Mouse (Mus musculus) adrenal gland, adult 18-20 months (tissue): ENCODE measurements around the gene Rtbdn. TPM values are rescaled to one million over a fixed set of nuclear protein-coding genes. Genes with fewer than 3 reads are reported as not detected.
A peak's percentile ranks its signal among the peaks of the same experiment; 100 is the strongest.

Experiments
- DNase-seq, 2 experiments: peaks; one replicate each; pipeline ENCODE4 v3.0.0; 2021 to 2022; ENCODE audit warnings: low spot score in 2 of 2
- microRNA-seq, 2 experiments: library from miRNA; unstranded; fragments of <30 nt; microRNA quantifications; one replicate each; pipeline ENCODE4 v1.2.0; 2021; ENCODE audit warnings: borderline number of aligned reads in 2 of 2
- total RNA-seq, 2 experiments: library from RNA; stranded (reverse); gene quantifications; 1 replicate in 1 of 2; 2 replicates in 1 of 2; pipeline ENCODE4 v1.2.3; 2021

Gene Rtbdn
- total RNA-seq, 2 experiments from 2014 or later, result 0.16 TPM; not detected in 1

DNA sequence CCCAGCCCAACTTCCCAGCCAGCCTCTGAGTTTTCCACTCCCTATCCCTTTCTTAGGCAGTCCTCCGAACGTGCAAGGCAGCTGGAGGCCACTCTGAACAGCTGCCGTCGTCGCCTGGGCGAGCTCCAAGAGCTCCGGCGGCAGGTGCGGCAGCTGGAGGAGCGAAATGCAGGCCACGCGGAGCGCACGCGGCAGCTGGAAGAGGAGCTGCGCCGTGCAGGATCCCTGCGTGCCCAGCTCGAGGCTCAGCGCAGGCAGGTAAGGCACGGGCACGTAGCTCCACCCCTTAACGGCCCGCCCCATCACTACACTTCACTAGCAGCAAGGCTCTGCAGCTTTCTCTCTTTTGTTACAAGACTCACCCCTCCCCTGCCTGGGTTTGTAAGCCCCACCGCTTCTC is 48.9 kb downstream of the Rtbdn start:
- no peak for DNase-seq

DNA sequence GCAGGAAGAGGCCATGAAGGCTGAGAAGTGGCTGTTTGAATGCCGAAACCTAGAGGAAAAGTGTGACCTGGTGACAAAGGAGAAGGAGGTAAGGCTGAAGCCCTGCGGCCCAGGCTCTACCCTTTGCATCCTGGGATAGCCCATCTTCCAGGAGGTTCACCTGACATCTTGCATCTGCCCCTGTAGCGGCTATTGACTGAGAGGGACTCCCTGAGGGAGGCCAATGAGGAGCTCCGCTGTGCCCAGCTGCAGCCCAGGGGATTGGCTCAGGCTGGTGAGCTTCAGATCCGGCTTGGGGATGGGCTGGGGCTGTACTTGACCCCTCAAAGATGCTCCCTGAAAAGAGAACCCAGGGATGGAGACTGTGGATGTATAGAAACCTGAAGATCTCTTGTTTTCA is 50.2 kb downstream of the Rtbdn start:
- DNase-seq, result no peak

DNA sequence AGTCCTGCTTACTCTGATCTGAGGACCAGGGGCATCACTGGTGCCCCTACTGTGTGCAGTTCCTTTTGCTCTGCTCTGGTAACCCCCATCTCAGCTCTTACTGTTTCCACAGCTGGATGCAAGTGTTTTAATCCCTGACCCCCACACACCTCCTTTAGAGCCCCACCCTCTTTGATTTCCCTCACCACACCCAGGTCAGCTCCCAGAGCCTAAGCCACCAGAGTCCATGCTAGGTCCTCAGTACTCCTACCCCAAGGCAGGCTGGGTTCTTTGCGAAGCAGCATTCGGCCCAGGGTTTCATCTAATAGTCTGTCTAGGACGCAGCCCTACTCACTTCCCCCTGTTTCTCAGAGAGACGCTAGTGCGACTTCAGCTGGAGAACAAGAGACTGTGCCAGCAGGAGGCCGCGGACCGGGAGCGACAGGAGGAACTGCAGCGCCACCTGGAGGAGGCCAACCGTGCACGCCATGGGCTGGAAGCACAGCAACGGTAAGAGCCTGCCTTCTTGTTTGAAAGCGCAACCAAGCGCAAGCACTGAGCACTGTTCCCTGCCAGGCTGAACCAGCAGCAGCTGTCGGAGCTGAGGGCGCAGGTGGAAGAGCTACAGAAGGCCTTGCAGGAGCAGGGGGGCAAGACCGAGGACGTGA is 51.0 kb downstream of the Rtbdn start:
- DNase-seq, result peak; percentile 90 to 93

Small RNAs within 50 kb of the gene (microRNA-seq; reads per million reads assigned to microRNA genes)
- 0 to 0.61 reads per million in 2 experiments for gene Gm24197

Other genes with a start within 250 kb of the Rtbdn start
- gene Lyl1, start 245.5 kb upstream of the Rtbdn start, total RNA-seq, result 1 to 10 TPM; 2.7 to 2.8 TPM
- gene G430095P16Rik, start 224.0 kb upstream of the Rtbdn start, total RNA-seq, result under 1 TPM; 0.45 to 0.76 TPM
- 100 to 1,000 TPM in 1 of 2 experiments, 10 to 100 TPM in 1; 92.2 to 127 TPM for gene Nfix, start 146.6 kb upstream of the Rtbdn start, total RNA-seq
- gene Dand5, start 124.2 kb upstream of the Rtbdn start, total RNA-seq, result 10 to 100 TPM; 10.6 to 10.8 TPM
- 10 to 100 TPM; 62.0 to 71.1 TPM for gene Gadd45gip1, start 115.5 kb upstream of the Rtbdn start, total RNA-seq
- 100 to 1,000 TPM; 109 to 113 TPM for gene Rad23a, start 106.3 kb upstream of the Rtbdn start, total RNA-seq
- gene Calr, start 100.1 kb upstream of the Rtbdn start, total RNA-seq, result 100 to 1,000 TPM; 606 to 686 TPM
- gene Farsa, start 90.0 kb upstream of the Rtbdn start, total RNA-seq, result 10 to 100 TPM; 58.8 to 69.6 TPM
- gene Syce2, start 74.9 kb upstream of the Rtbdn start, total RNA-seq, result 1 to 10 TPM; 6.9 to 9.4 TPM
- gene Gcdh, start 53.1 kb upstream of the Rtbdn start, total RNA-seq, result 10 to 100 TPM; 52.4 to 56.5 TPM
- gene Klf1, start 45.1 kb upstream of the Rtbdn start, total RNA-seq, result not detected
- 10 to 100 TPM; 11.2 to 12.5 TPM for gene Dnase2a, start 38.4 kb upstream of the Rtbdn start, total RNA-seq
- 1 to 10 TPM; 2.1 to 3.1 TPM for gene Mast1, start 9.6 kb upstream of the Rtbdn start, total RNA-seq
- 1 to 10 TPM; 1.9 TPM for gene Gm49661, start 22.4 kb downstream of the Rtbdn start, total RNA-seq
- gene Prdx2, start 22.6 kb downstream of the Rtbdn start, total RNA-seq, result 100 to 1,000 TPM; 740 to 761 TPM
- gene Rnaseh2a, start 22.8 kb downstream of the Rtbdn start, total RNA-seq, result 100 to 1,000 TPM in 1 of 2 experiments, 10 to 100 TPM in 1; 80.9 to 131 TPM
- 10 to 100 TPM; 27.1 to 28.5 TPM for gene Junb, start 31.7 kb downstream of the Rtbdn start, total RNA-seq
- 1 to 10 TPM; 6.3 to 7.2 TPM for gene Hook2, start 43.6 kb downstream of the Rtbdn start, total RNA-seq
- gene Best2, start 67.5 kb downstream of the Rtbdn start, total RNA-seq, result not detected
- gene Asna1, start 78.3 kb downstream of the Rtbdn start, total RNA-seq, result 100 to 1,000 TPM in 1 of 2 experiments, 10 to 100 TPM in 1; 89.2 to 100 TPM
- gene Trir, start 79.8 kb downstream of the Rtbdn start, total RNA-seq, result 100 to 1,000 TPM; 162 to 192 TPM
- 10 to 100 TPM; 67.8 to 80.4 TPM for gene Tnpo2, start 89.9 kb downstream of the Rtbdn start, total RNA-seq
- 10 to 100 TPM; 11.1 to 18.1 TPM for gene Fbxw9, start 113.1 kb downstream of the Rtbdn start, total RNA-seq
- not detected for gene Gm5741, start 121.0 kb downstream of the Rtbdn start, total RNA-seq
- gene Dhps, start 124.8 kb downstream of the Rtbdn start, total RNA-seq, result 10 to 100 TPM; 25.5 to 26.4 TPM
- gene Wdr83os, start 133.7 kb downstream of the Rtbdn start, total RNA-seq, result 10 to 100 TPM; 72.6 to 87.7 TPM
- 10 to 100 TPM; 21.1 to 23.1 TPM for gene Wdr83, start 134.3 kb downstream of the Rtbdn start, total RNA-seq
- 10 to 100 TPM; 43.2 to 51.8 TPM for gene Man2b1, start 136.3 kb downstream of the Rtbdn start, total RNA-seq
- 1 to 10 TPM; 2.2 TPM for gene Zfp791, start 176.1 kb downstream of the Rtbdn start, total RNA-seq
- gene Cks1brt, start 204.9 kb downstream of the Rtbdn start, total RNA-seq, result not detected